Mouse (Mus musculus) liver, postnatal 0 days (tissue): ENCODE data around the gene Nbl1. TPM values are rescaled to one million over a fixed set of nuclear protein-coding genes. Genes with fewer than 3 reads are reported as not detected.

Experiments
- ATAC-seq: fragments of 200-750 bp; cut with Nextera tagmentation; 2 replicates; pipeline ENCODE4 v1.8.0; 2017; ENCODE audit warnings: mild to moderate bottlenecking, moderate library complexity
- DNase-seq: peaks from one replicate; pipeline ENCODE4 v3.0.0-alpha.2; 2016
- H3K27ac ChIP-seq: fragments of 300-500 bp; sonication (generic); 2 replicates; pipeline ENCODE4 v1.5.1; 2014; ENCODE audit warnings: antibody characterized with exemption, moderate library complexity, mild to moderate bottlenecking, low read depth
- H3K27me3 ChIP-seq: fragments of 300-500 bp; sonication (generic); 2 replicates; pipeline ENCODE4 v1.6.1; 2014; ENCODE audit warnings: low read length, control low read depth, mixed read lengths; ENCODE audit not compliant: insufficient read depth
- H3K36me3 ChIP-seq: fragments of 300-500 bp; sonication (generic); replicated peaks from 2 replicates; pipeline ENCODE4 v1.6.1; 2014; ENCODE audit warnings: mild to moderate bottlenecking, control low read depth, low read length, moderate library complexity, mixed read lengths; ENCODE audit not compliant: insufficient read depth
- H3K4me1 ChIP-seq: fragments of 300-500 bp; sonication (generic); 2 replicates; pipeline ENCODE4 v1.6.1; 2014; ENCODE audit warnings: antibody characterized with exemption, mild to moderate bottlenecking, control low read depth; ENCODE audit not compliant: insufficient read depth
- H3K4me2 ChIP-seq: fragments of 300-500 bp; sonication (generic); 2 replicates; pipeline ENCODE4 v1.6.1; 2014; ENCODE audit warnings: low read depth, mild to moderate bottlenecking, low read length, moderate library complexity, mixed read lengths
- H3K4me3 ChIP-seq: fragments of 300-500 bp; sonication (generic); 2 replicates; pipeline ENCODE4 v1.5.1; 2014; ENCODE audit warnings: low read depth, low read length
- H3K9ac ChIP-seq: fragments of 300-500 bp; sonication (generic); replicated peaks from 2 replicates; pipeline ENCODE4 v1.6.1; 2014; ENCODE audit warnings: mild to moderate bottlenecking, moderate library complexity
- H3K9me3 ChIP-seq: fragments of 300-500 bp; sonication (generic); 2 replicates; pipeline ENCODE4 v1.6.1; 2016; ENCODE audit warnings: mild to moderate bottlenecking, control low read depth, low read length, mixed read lengths
- CTCF ChIP-seq: sonication (generic); IDR thresholded peaks from 2 replicates; pipeline ENCODE4 v1.5.1; 2016; ENCODE audit warnings: antibody characterized with exemption, low read depth
- EP300 ChIP-seq: IDR thresholded peaks from 2 replicates; pipeline ENCODE4 v1.6.1; 2016; ENCODE audit warnings: antibody characterized with exemption, low read depth, mild to moderate bottlenecking
- WGBS: fragments of 180-500 bp; shearing (Covaris S2); extraction: QIAGEN DNeasy Blood & Tissue Kit; methylation state at CpG from one replicate; pipeline ENCODE4 v1.1.7; 2014; ENCODE audit not compliant: insufficient replicate concordance; 5-methylcytosine and 5-hydroxymethylcytosine counted together
- polyA plus RNA-seq: library from polyadenylated mRNA; unstranded; fragments of >200 nt; fragmentation: Nextera tagmentation; extraction: Ambion mirVana; gene quantifications from 2 replicates; pipeline ENCODE4 v1.2.1, GENCODE M21; 2015

Nbl1 gene
- polyA plus RNA-seq, 1 experiment from 2014 or later, result 3.0 TPM

GRCm38 (mm10) chr4:139085337-139085736 is 7.5 kb downstream of the Nbl1 start:
- Histone ChIP-seq H3K9me3 (no peaks in the 10 kb centered on the region), H3K27ac (no peak overlapping the region), H3K27me3 (peaks cover 7% of the 10 kb centered on the region; the same call in 1 of the 2 replicates), H3K4me1 (no peaks in the 10 kb centered on the region), H3K4me3 (no peak overlapping the region), H3K36me3 (no peaks in the 10 kb centered on the region), H3K9ac (no peak overlapping the region), H3K4me2 (no peak overlapping the region)
- ATAC-seq (no peak), DNase-seq (no peak)
- TF ChIP-seq CTCF, result no peak
- no peak for TF ChIP-seq EP300
- WGBS, result 61% methylated on average over 11 of the region's 11 CpGs

- ATAC-seq, result no peak
- 47% methylated on average over 11 of the region's 12 CpGs for WGBS
- Histone ChIP-seq H3K4me1 (no peaks in the 10 kb centered on the region), H3K4me2 (no peak overlapping the region), H3K27me3 (peaks cover 3% of the 10 kb centered on the region; the same call in 1 of the 2 replicates), H3K9me3 (no peaks in the 10 kb centered on the region), H3K36me3 (no peaks in the 10 kb centered on the region), H3K4me3 (no peak overlapping the region), H3K27ac (no peak overlapping the region), H3K9ac (no peak overlapping the region)
- no peak for TF ChIP-seq EP300
- no peak for TF ChIP-seq CTCF
- DNase-seq, result no peak
Observed at GRCm38 (mm10) chr4:139082790-139083564, 9.8 kb downstream of the Nbl1 start.

- Histone ChIP-seq H3K27me3 (peaks cover 9% of the 10 kb centered on the region), H3K4me1 (no peaks in the 10 kb centered on the region), H3K36me3 (no peaks in the 10 kb centered on the region), H3K9ac (no peak overlapping the region), H3K4me3 (no peak overlapping the region), H3K27ac (no peak overlapping the region), H3K4me2 (no peak overlapping the region), H3K9me3 (no peaks in the 10 kb centered on the region)
- WGBS, result 70% methylated on average over 18 of the region's 18 CpGs
- TF ChIP-seq CTCF (no peak), EP300 (no peak)
- ATAC-seq, result no peak
- no peak for DNase-seq
Observed at GRCm38 (mm10) chr4:139081270-139081931, 11.4 kb downstream of the Nbl1 start.

GRCm38 (mm10) chr4:139080259-139080658 is 12.5 kb downstream of the Nbl1 start:
- Histone ChIP-seq H3K36me3 (no peaks in the 10 kb centered on the region), H3K9ac (no peak overlapping the region), H3K4me3 (no peak overlapping the region), H3K4me2 (no peak overlapping the region), H3K4me1 (peaks cover 3% of the 10 kb centered on the region; the same call in 1 of the 2 replicates), H3K27ac (no peak overlapping the region), H3K27me3 (peaks cover 21% of the 10 kb centered on the region), H3K9me3 (no peaks in the 10 kb centered on the region)
- TF ChIP-seq EP300 (no peak), CTCF (no peak)
- WGBS, result 71% methylated on average over 7 of the region's 7 CpGs
- DNase-seq (no peak), ATAC-seq (no peak)

GRCm38 (mm10) chr4:139079439-139079838 is 13.4 kb downstream of the Nbl1 start:
- Histone ChIP-seq H3K9me3 (no peaks in the 10 kb centered on the region), H3K36me3 (no peaks in the 10 kb centered on the region), H3K4me2 (no peak overlapping the region), H3K4me1 (peaks cover 5% of the 10 kb centered on the region; the same call in 1 of the 2 replicates), H3K4me3 (no peak overlapping the region), H3K27ac (no peak overlapping the region), H3K9ac (no peak overlapping the region), H3K27me3 (peaks cover 29% of the 10 kb centered on the region)
- DNase-seq (no peak), ATAC-seq (no peak)
- TF ChIP-seq CTCF (no peak), EP300 (no peak)
- WGBS, result 76% methylated on average over 11 of the region's 11 CpGs

- Histone ChIP-seq H3K36me3 (no peaks in the 10 kb centered on the region), H3K9ac (no peak overlapping the region), H3K27ac (no peak overlapping the region), H3K9me3 (no peaks in the 10 kb centered on the region), H3K4me1 (peaks cover 5% of the 10 kb centered on the region; the same call in 1 of the 2 replicates), H3K4me2 (no peak overlapping the region), H3K27me3 (peaks cover 36% of the 10 kb centered on the region), H3K4me3 (no peak overlapping the region)
- DNase-seq (no peak), ATAC-seq (no peak)
- 19% methylated on average over 4 of the region's 4 CpGs for WGBS
- peak; percentile 48 for TF ChIP-seq CTCF
- no peak for TF ChIP-seq EP300
Observed at GRCm38 (mm10) chr4:139078726-139079125, 14.1 kb downstream of the Nbl1 start.
